Mouse (Mus musculus): ENCODE measurements around the gene Fcrl5. TPM values are rescaled to one million over a fixed set of nuclear protein-coding genes. Genes with fewer than 3 reads are reported as not detected.
A peak's percentile ranks its signal among the peaks of the same experiment; 100 is the strongest.

Gene Fcrl5
- polyA plus RNA-seq, 1 experiment from 2014 or later: not detected

DNA sequence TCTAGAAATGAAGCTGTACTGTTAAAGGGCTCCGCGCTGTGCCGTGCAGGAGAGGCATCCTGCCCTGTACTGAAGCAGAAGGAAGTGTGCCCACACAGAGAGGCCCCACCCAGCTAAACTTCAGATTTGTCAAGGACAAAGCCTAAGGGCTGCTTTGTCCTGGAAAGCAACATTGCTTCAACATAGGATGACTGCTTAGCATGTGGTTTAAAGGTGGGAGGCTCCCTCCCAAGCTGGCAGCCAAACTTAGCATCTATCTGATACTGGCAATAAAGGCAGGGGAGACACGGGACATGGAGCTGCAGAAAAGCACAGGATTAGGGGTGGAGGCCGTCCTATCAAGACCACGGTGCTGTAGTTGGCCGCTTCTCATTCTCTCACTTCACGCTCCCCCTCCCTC is 65.6 kb downstream of the Fcrl5 start:
- no peak overlapping the region for H3K9ac ChIP-seq
- no peak overlapping the region for H3K27ac ChIP-seq
- H3K4me2 ChIP-seq: no peak overlapping the region
- no peaks in the 10 kb centered on the region for H3K9me3 ChIP-seq (replicated peaks)
- H3K4me3 ChIP-seq (replicated peaks): no peak overlapping the region
- ATAC-seq (ENCODE audit: low read depth) (no peak), DNase-seq (no peak)
- 44% methylated on average over 8 of the region's 8 CpGs for WGBS (ENCODE audit: insufficient replicate concordance)
- no peaks in the 10 kb centered on the region for H3K27me3 ChIP-seq
- no peaks in the 10 kb centered on the region for H3K36me3 ChIP-seq
- no peaks in the 10 kb centered on the region for H3K4me1 ChIP-seq (replicated peaks)

DNA sequence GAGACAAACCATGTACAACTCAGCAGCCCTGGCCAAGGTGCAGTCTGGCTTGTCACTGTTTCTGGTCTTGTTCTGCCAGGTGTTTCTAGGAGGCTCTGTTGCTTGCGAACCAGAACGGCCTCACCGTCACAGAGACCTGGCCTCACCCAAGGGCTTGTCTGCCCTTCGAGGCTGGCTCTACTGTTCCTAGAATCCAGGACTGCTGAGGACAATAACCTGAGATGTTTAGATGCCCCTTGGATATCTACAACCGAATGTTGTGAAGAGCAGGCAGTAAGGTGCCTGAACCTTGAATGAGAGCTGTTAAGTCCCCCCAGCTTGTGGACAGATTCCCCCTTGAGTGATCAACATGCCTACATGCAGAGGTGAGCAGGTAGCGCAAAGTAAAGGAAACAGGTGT is 67.2 kb downstream of the Fcrl5 start:
- WGBS (ENCODE audit: insufficient replicate concordance): 72% methylated on average over 6 of the region's 6 CpGs
- no peak overlapping the region for H3K4me3 ChIP-seq (replicated peaks)
- no peaks in the 10 kb centered on the region for H3K4me1 ChIP-seq (replicated peaks)
- DNase-seq: no peak
- ATAC-seq (ENCODE audit: low read depth): no peak
- no peak overlapping the region for H3K4me2 ChIP-seq
- H3K27me3 ChIP-seq: no peaks in the 10 kb centered on the region
- H3K9me3 ChIP-seq (replicated peaks): no peaks in the 10 kb centered on the region
- no peaks in the 10 kb centered on the region for H3K36me3 ChIP-seq
- H3K9ac ChIP-seq: no peak overlapping the region
- H3K27ac ChIP-seq: no peak overlapping the region

DNA sequence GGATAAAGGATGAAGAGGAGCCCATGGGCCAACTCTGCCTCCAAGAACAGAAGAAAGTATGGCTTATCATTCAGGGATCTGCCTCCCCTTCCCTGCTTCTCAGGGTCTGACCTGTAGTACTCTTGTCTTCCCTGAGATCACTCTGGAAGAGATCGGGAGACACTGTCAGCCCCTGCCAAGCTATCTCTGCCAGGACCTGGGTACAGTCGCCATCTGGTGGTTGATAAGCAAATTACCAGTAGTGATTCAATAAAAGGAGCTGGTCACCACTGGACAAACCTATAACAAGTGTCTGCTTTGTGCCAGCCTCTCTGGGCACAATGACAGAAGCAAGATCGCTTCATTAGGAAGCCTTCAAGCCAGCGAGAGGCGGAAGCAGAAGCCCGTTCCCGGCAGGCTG is 68.8 kb downstream of the Fcrl5 start:
- 25% methylated on average over 7 of the region's 7 CpGs for WGBS (ENCODE audit: insufficient replicate concordance)
- Histone ChIP-seq H3K4me3 (replicated peaks) (no peak overlapping the region), H3K9me3 (replicated peaks) (no peaks in the 10 kb centered on the region), H3K9ac (no peak overlapping the region), H3K4me2 (no peak overlapping the region), H3K27ac (no peak overlapping the region), H3K36me3 (no peaks in the 10 kb centered on the region), H3K4me1 (replicated peaks) (0 out of 2 replicates have a peak, but pooled peaks cover 5% of the 10 kb centered on the region), H3K27me3 (no peaks in the 10 kb centered on the region)
- DNase-seq (no peak), ATAC-seq (ENCODE audit: low read depth) (no peak)

DNA sequence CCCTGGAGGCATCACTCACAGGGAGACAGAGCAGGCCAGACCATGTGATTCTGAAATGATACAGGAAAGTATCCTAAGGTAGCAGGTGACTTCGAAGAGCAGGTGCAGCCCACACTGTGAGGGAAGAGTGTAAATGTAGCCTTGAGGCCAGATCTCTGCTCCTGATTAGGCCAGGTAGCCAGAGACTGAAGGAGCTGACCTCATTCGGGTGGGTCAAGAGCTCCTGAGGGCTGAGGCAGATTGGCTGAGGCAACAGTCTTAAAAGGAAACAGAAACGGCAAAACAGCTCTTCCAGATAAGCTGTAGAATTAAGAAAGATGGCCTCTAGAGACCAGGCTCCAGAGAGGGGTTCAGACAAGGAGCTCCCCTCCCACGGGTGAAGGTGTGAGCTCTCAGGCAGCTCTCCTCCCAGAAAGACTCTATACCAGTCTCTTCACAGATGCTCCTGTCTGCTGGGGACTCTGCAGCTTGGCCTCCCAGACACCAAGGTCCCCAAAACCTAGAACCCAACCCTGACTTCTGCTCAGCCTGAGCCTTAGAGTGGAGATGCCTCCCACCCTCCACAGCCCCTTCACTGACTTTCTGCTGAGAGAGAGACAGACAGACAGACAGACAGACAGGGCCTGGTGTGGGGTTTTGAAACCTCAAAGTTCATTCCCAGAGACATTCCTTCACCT is 69.3 kb downstream of the Fcrl5 start:
- Histone ChIP-seq H3K4me3 (replicated peaks) (no peak overlapping the region), H3K9me3 (replicated peaks) (no peaks in the 10 kb centered on the region), H3K9ac (no peak overlapping the region), H3K4me1 (replicated peaks) (peaks cover 10% of the 10 kb centered on the region; the same call in 1 of the 2 replicates), H3K27ac (no peak overlapping the region), H3K27me3 (no peaks in the 10 kb centered on the region), H3K36me3 (no peaks in the 10 kb centered on the region), H3K4me2 (no peak overlapping the region)
- no peak for ATAC-seq (ENCODE audit: low read depth)
- 42% methylated on average over 4 of the region's 4 CpGs for WGBS (ENCODE audit: insufficient replicate concordance)
- DNase-seq: no peak

DNA sequence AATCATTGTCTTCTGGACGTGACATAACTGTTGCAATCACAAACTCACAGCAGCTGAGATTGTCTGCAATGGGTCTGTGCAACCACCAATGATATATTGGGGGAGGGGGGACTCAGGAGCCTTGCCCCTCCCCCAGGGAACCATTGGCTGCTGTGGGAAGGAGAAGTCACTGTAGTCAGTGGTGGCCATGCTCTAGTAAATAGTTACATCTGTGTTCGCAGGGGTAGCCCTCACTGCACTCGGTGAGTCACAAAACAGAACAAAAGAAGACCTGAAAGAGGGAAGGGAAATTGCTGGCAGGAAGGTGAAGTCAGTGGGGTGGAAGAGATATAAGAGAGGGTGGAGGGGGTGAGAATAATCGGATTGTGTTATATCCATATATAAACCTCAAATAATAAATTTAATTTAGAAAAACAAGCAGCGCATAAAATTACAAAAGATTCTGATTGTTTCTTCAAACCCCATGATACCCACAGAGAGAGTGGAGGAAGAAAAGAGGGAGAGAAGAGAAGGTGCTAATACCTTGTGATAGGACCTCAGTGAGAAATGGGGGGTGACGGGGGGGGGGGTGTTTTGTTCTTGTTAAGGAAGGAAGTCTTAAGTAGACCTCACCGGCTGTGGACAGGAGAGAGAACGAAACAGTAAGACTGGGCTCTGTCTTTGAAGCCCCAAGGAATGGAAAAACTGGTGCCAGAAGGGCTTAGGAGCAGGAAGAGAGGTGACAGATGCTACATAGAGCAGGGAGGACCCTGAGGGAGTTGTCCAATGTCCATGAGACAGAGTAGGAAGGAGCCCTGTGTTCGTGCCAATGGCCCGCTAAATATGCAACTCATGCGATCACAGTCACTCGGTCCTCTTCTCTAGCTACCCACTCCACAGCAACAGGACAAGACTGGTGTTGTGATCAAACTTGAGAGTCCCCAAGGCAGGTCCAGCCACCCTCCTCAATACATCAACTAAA is 71.2 kb downstream of the Fcrl5 start:
- Histone ChIP-seq H3K9ac (no peak overlapping the region), H3K9me3 (replicated peaks) (no peaks in the 10 kb centered on the region), H3K4me3 (replicated peaks) (no peak overlapping the region), H3K27me3 (no peaks in the 10 kb centered on the region), H3K36me3 (no peaks in the 10 kb centered on the region), H3K4me1 (replicated peaks) (peaks cover 12% of the 10 kb centered on the region; the same call in 1 of the 2 replicates), H3K27ac (no peak overlapping the region), H3K4me2 (no peak overlapping the region)
- WGBS (ENCODE audit: insufficient replicate concordance): 49% methylated on average over 12 of the region's 12 CpGs
- no peak for ATAC-seq (ENCODE audit: low read depth)
- no peak for DNase-seq

DNA sequence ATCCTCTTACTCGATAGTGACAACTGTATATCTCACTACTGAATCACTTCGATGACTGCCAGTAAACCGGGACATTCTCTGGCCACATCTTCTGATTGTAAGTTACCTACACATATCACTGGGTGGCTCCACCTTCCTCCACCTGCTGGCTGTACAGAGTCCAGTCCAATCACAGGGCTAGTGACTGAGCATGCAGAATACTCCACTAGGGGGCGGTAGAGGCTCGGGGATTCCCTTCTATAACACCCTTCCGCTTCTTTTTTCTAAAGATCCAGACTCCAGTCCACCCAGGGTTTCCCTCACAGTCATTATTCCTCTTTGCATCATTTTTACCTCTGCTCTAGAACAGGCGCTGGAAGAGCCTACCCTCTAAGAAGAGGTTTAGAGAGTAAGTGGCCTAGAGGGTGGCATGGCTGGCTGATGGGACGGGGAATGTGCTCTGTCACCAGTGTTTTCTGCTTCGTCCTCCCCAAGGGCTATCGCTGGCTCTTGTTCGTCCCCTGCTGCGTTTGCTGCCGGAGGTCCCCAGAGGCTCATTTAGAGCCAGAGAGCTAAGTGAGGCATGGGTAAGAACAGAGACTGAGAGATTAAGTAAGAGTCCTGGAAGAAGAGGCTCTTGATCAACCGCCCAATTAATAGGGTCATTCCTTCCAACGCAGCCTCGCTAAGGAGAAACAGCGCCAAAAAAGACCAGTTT is 72.8 kb downstream of the Fcrl5 start:
- Histone ChIP-seq H3K27ac (no peak overlapping the region), H3K4me2 (peak overlapping the region; percentile 18), H3K4me3 (replicated peaks) (no peak overlapping the region), H3K9ac (no peak overlapping the region), H3K36me3 (no peaks in the 10 kb centered on the region), H3K27me3 (no peaks in the 10 kb centered on the region), H3K9me3 (replicated peaks) (no peaks in the 10 kb centered on the region), H3K4me1 (replicated peaks) (peaks cover 25% of the 10 kb centered on the region)
- ATAC-seq (ENCODE audit: low read depth) (peak; percentile 55), DNase-seq (peak; percentile 28)
- 34% methylated on average over 17 of the region's 17 CpGs for WGBS (ENCODE audit: insufficient replicate concordance)

DNA sequence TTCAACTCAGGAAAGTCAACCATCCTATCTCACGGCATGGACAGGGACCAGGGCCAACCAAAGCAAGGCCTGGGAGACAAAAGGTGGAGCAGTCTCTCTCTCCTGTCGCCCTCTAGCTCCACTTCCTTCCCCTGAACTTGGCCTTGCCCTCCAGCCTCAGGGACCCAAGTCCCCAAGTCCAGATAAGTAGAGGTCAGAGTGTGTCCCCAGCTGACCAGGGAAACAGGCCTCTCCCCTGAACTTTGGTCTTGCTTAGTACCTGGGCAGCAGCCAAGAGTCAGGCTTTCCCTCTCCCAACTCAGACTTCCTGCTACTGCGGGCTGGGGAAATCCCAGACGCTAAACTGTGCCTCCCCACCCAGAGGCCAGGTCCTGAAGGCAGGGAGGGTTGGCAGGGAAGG is 73.5 kb downstream of the Fcrl5 start:
- H3K36me3 ChIP-seq: no peaks in the 10 kb centered on the region
- ATAC-seq (ENCODE audit: low read depth) (peak; percentile 56), DNase-seq (no peak)
- H3K27ac ChIP-seq: no peak overlapping the region
- H3K9me3 ChIP-seq (replicated peaks): no peaks in the 10 kb centered on the region
- H3K4me1 ChIP-seq (replicated peaks): peaks cover 25% of the 10 kb centered on the region
- H3K9ac ChIP-seq: no peak overlapping the region
- H3K4me3 ChIP-seq (replicated peaks): no peak overlapping the region
- WGBS (ENCODE audit: insufficient replicate concordance): 28% methylated on average over 4 of the region's 4 CpGs
- H3K27me3 ChIP-seq: no peaks in the 10 kb centered on the region
- no peak overlapping the region for H3K4me2 ChIP-seq

DNA sequence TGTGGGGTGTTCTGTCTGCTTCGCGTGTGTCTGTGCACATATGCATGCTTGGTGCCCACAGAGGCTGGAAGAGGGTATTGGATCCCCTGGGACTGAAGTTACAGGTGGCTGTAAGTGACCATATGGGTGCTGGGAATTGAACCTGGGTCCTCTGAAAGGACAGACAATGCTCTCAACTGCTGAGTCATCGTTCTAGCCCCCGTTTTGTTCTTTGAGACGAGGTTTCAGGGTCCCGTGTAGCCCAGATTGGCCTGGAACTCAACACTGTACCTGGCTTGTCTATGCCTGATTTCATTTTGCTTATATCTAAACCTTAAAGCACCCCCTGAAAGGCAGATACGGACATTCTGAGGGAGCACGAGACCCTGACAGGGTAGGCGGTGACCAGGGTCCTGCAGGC is 75.3 kb downstream of the Fcrl5 start:
- Histone ChIP-seq H3K36me3 (no peaks in the 10 kb centered on the region), H3K27ac (no peak overlapping the region), H3K4me2 (no peak overlapping the region), H3K27me3 (0 out of 2 replicates have a peak, but pooled peaks cover 3% of the 10 kb centered on the region), H3K4me3 (replicated peaks) (no peak overlapping the region), H3K9me3 (replicated peaks) (no peaks in the 10 kb centered on the region), H3K9ac (no peak overlapping the region), H3K4me1 (replicated peaks) (peaks cover 32% of the 10 kb centered on the region)
- DNase-seq (no peak), ATAC-seq (ENCODE audit: low read depth) (no peak)
- WGBS (ENCODE audit: insufficient replicate concordance): 69% methylated on average over 9 of the region's 9 CpGs

DNA sequence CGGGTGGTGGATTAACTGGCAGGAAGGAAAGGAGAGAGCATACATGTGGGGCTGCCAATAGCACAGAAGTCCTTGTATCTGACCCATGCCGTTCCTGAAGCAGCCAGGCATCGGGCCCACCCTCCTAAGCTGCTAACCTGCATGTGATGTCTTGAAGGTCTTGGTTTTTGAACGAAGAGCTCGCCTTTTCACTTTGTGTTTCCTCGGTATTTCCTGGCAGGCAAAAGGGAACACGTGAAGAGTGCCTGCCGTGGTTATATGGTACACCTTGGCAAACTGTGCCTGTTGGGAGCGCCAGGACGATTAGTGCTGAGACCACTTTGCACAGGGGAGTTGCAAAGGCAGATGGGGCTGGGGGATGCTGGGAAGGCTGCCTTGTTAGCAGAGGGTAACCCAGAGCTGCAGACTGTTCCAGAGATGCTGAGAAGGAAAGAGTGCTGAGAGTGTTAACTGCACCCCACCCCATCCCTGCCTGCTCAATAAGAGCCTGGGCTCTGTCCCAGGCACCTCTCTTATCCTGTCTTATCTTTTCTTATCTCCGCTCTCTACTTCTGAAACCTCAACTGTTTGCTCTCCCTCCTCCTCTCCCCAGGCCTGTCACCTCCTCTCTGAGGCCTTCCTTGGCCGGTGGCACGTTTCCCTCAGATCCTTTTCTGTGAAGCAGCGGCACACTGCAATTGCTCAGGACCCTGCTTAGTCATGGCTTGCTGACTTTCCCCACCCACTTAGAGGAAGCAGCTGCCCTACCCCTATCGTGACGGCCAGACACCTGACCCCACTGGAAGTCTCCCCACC is 76.6 kb downstream of the Fcrl5 start:
- Histone ChIP-seq H3K9ac (no peak overlapping the region), H3K4me2 (peak overlapping the region; percentile 10; the same call in 1 of the 2 replicates), H3K4me3 (replicated peaks) (no peak overlapping the region), H3K9me3 (replicated peaks) (no peaks in the 10 kb centered on the region), H3K27me3 (0 out of 2 replicates have a peak, but pooled peaks cover 3% of the 10 kb centered on the region), H3K4me1 (replicated peaks) (peaks cover 33% of the 10 kb centered on the region), H3K36me3 (no peaks in the 10 kb centered on the region), H3K27ac (no peak overlapping the region)
- DNase-seq (no peak), ATAC-seq (ENCODE audit: low read depth) (peak; percentile 46)
- 23% methylated on average over 16 of the region's 16 CpGs for WGBS (ENCODE audit: insufficient replicate concordance)

DNA sequence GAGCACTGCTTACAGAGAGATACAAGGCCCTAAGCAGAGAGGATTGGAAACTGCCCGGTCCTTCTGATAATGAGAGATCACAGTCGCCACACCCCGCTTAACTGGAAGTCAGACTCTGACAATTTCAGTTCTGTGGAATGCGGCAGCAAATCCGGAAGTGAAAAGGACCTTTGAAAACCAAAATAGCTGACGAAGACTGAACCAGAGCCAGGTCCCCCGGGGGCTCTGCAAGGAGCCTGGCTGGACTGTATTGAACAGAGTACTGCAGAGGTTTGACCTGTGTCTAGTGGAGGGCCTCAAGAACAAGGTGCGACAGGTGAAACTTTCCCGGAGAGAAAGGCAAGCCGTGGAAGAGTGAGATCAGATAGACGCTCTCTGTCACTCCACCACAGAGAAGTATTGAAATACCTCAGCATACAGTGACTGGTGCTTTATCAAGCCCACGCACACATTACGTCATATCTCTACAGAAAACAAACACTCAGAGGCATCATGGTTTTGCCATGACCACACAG is 80.1 kb downstream of the Fcrl5 start:
- ATAC-seq (ENCODE audit: low read depth) (0 out of 2 replicates have a peak, but pooled peaks have one; percentile 43), DNase-seq (no peak)
- Histone ChIP-seq H3K4me2 (no peak overlapping the region), H3K27ac (no peak overlapping the region), H3K9ac (0 out of 2 replicates have a peak overlapping the region, but pooled peaks have one; percentile 13), H3K4me3 (replicated peaks) (no peak overlapping the region), H3K36me3 (no peaks in the 10 kb centered on the region), H3K9me3 (replicated peaks) (no peaks in the 10 kb centered on the region), H3K4me1 (replicated peaks) (peaks cover 21% of the 10 kb centered on the region), H3K27me3 (0 out of 2 replicates have a peak, but pooled peaks cover 3% of the 10 kb centered on the region)
- WGBS (ENCODE audit: insufficient replicate concordance): 15% methylated on average over 13 of the region's 13 CpGs
